Mouse (Mus musculus) lung, embryonic 14.5 days (tissue): ENCODE results near the gene Cdk18. TPM values are rescaled to one million over a fixed set of nuclear protein-coding genes. Genes with fewer than 3 reads are reported as not detected.

Experiments
- ATAC-seq: fragments of 200-750 bp; cut with Nextera tagmentation; 2 replicates; pipeline ENCODE4 v1.8.0; 2017; ENCODE audit warnings: mild to moderate bottlenecking, moderate TSS enrichment, moderate library complexity; ENCODE audit not compliant: insufficient read depth
- DNase-seq: peaks from one replicate; pipeline ENCODE4 v3.0.0-alpha.2; 2015
- H3K27ac ChIP-seq: fragments of 300-500 bp; sonication (generic); 2 replicates; pipeline ENCODE4 v1.5.1; 2014; ENCODE audit warnings: low read depth, mild to moderate bottlenecking, moderate library complexity
- H3K27me3 ChIP-seq: fragments of 300-500 bp; sonication (generic); 2 replicates; pipeline ENCODE4 v1.6.1; 2014; ENCODE audit warnings: low read length, control low read depth; ENCODE audit not compliant: insufficient read depth
- H3K36me3 ChIP-seq: fragments of 300-500 bp; sonication (generic); 2 replicates; pipeline ENCODE4 v1.6.1; 2014; ENCODE audit warnings: control low read depth; ENCODE audit not compliant: insufficient read depth
- H3K4me1 ChIP-seq: fragments of 300-500 bp; sonication (generic); 2 replicates; pipeline ENCODE4 v1.6.1; 2014; ENCODE audit warnings: antibody characterized with exemption, control low read depth; ENCODE audit not compliant: insufficient read depth
- H3K4me2 ChIP-seq: fragments of 300-500 bp; sonication (generic); 2 replicates; pipeline ENCODE4 v1.6.1; 2014; ENCODE audit warnings: mild to moderate bottlenecking
- H3K4me3 ChIP-seq: fragments of 300-500 bp; sonication (generic); 2 replicates; pipeline ENCODE4 v1.5.1; 2014; ENCODE audit warnings: low read depth, low read length
- H3K9ac ChIP-seq: fragments of 300-500 bp; sonication (generic); 2 replicates; pipeline ENCODE4 v1.6.1; 2014
- H3K9me3 ChIP-seq: fragments of 300-500 bp; sonication (generic); 2 replicates; pipeline ENCODE4 v1.6.1; 2016; ENCODE audit warnings: low read depth, low read length, control low read depth
- CTCF ChIP-seq: IDR thresholded peaks from 2 replicates; pipeline ENCODE4 v1.5.1; 2016; ENCODE audit warnings: antibody characterized with exemption, low read depth
- WGBS: fragments of 180-500 bp; shearing (Covaris S2); extraction: QIAGEN DNeasy Blood & Tissue Kit; methylation state at CpG from one replicate; pipeline ENCODE4 v1.1.7; 2014; 5-methylcytosine and 5-hydroxymethylcytosine counted together
- polyA plus RNA-seq: library from polyadenylated mRNA; unstranded; fragments of >200 nt; fragmentation: Nextera tagmentation; extraction: Ambion mirVana; gene quantifications from 2 replicates; pipeline ENCODE4 v1.2.1, GENCODE M21; 2014

Gene Cdk18
- polyA plus RNA-seq, 1 experiment from 2014 or later, result 8.0 TPM

DNA sequence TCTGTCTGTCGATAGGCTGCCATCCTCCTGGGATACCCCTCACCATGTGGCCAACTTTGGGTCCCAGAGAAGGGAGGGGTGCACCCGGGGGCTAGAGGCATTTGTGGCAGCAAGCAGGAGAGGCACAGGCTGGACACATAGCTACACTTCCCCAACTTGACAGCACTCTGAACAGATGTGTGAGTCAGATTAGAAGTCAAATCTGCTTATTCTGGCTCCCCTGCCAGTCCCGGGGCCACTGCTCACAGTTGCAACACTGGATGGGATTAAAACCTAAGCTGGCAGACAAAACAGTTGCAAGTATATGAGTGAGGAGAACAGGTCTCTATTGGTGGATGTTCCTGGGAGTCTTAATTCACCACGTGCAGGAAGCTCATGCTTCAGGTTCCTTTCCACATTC is 39.7 kb downstream of the Cdk18 start:
- Histone ChIP-seq H3K4me1 (no peaks in the 10 kb centered on the region), H3K4me2 (no peak overlapping the region), H3K9me3 (no peaks in the 10 kb centered on the region), H3K36me3 (no peaks in the 10 kb centered on the region), H3K27me3 (no peaks in the 10 kb centered on the region), H3K4me3 (no peak overlapping the region), H3K9ac (no peak overlapping the region), H3K27ac (no peak overlapping the region)
- ATAC-seq (no peak), DNase-seq (no peak)
- 72% methylated on average over 4 of the region's 4 CpGs for WGBS
- TF ChIP-seq CTCF, result no peak

DNA sequence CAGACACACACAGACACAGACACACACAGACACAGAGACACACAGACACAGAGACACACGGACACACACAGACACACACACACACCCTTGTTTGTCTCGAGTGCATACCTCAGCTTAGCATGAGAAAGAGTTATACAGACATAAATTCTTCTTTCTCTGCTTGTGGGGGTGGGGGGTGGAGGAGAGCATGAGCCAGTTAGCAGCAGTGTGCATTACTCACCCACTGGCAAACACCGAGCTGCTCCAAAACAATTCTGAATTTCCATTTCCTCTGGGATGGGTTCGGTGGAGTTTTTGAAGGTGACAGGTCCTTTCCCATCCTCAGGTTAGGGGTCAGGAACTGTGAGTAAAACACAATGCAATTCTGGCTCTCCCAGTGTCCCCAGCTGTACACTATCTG is 40.5 kb downstream of the Cdk18 start:
- TF ChIP-seq CTCF, result no peak
- Histone ChIP-seq H3K9ac (no peak overlapping the region), H3K27ac (no peak overlapping the region), H3K4me1 (no peaks in the 10 kb centered on the region), H3K4me3 (no peak overlapping the region), H3K9me3 (no peaks in the 10 kb centered on the region), H3K4me2 (no peak overlapping the region), H3K36me3 (no peaks in the 10 kb centered on the region), H3K27me3 (no peaks in the 10 kb centered on the region)
- no peak for ATAC-seq
- 66% methylated on average over 4 of the region's 4 CpGs for WGBS
- DNase-seq, result no peak

DNA sequence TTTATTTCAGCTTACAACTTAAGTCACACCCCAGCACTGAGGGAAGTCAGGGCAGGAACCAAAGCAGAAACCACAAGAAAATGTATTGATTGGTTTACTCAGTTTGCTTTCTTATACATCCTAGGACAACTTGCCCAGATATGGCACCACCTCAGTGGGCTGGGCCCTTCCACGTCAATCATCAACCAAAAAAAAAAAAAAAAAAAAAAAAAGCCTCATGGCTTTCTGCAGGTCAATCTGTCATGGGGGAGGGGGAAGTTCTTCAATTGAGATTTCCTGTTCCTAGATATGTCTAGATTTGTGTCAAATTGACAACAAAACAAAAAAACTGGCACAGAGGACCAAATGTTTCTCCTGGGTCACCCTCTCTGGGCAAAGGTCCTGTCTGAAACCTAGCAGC is 41.4 kb downstream of the Cdk18 start:
- no peak for ATAC-seq
- WGBS, result 65% methylated on average over 1 of the region's 1 CpGs
- no peaks in the 10 kb centered on the region for H3K36me3 ChIP-seq

DNA sequence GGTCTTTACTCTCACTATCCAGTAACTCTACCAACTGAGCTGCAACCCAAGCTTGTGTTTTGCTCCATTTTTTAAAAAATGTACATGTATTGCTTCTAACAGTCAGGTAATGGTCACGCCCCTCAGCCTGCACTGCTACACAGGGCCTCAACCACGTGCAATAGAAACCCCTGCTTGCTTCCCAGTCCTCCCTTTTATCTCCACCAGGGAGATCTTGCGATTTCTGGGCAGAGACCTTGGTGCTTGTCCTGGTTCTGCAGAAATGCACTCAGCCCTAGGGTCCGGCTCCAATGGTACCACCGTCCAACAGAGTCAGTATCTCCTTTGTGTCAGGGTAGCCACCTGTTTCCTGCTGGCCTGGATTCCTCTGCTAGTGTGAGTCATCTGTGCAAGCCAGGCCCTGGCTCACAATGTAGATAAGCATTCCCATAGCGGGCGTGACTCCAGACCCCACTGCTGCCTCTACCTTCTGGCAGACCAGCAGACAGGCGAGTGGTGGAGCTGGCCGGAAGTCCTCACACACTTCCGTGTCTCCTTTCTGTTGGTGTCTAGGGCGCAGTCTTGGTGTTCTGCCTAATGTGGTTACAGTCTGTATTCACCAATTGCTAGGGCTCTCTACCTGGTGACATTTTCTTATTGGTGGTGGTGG is 44.0 kb downstream of the Cdk18 start:
- Histone ChIP-seq H3K27me3 (no peaks in the 10 kb centered on the region), H3K4me2 (no peak overlapping the region), H3K9me3 (no peaks in the 10 kb centered on the region), H3K4me3 (no peak overlapping the region), H3K4me1 (no peaks in the 10 kb centered on the region), H3K27ac (no peak overlapping the region), H3K36me3 (no peaks in the 10 kb centered on the region), H3K9ac (no peak overlapping the region)
- 61% methylated on average over 11 of the region's 11 CpGs for WGBS
- DNase-seq (peak; percentile 55), ATAC-seq (peak; percentile 49; the same call in 1 of the 2 replicates)
- TF ChIP-seq CTCF, result no peak

More for the DNA sequence above, 41.4 kb downstream of the Cdk18 start:
- Histone ChIP-seq H3K4me3 (no peak overlapping the region), H3K27me3 (no peaks in the 10 kb centered on the region), H3K4me2 (no peak overlapping the region), H3K4me1 (no peaks in the 10 kb centered on the region), H3K9ac (no peak overlapping the region), H3K27ac (no peak overlapping the region), H3K9me3 (no peaks in the 10 kb centered on the region)
- DNase-seq, result no peak
- TF ChIP-seq CTCF, result no peak

DNA sequence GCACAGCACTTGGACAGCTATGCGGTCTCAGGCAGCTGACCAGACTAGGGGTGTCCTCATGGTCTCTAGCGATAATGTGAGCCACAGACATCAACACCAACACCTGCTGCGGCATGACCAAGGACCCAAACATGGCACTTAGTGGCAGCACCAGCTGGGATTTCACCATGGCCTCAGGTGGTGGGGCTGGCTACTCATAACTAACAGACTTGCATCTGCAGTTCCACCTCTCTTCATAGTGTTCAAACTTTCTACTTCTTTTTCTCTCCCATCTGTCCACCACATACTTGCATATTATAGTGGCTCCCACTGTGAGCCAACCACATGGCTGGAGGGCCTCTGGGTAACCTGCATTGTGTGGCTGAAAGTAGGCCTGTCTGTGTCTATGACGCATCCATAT is 46.2 kb downstream of the Cdk18 start:
- no peak for TF ChIP-seq CTCF
- H3K4me3 ChIP-seq, result no peak overlapping the region
- no peak overlapping the region for H3K4me2 ChIP-seq
- no peaks in the 10 kb centered on the region for H3K36me3 ChIP-seq
- no peak overlapping the region for H3K9ac ChIP-seq
- ATAC-seq (no peak), DNase-seq (no peak)
- H3K27ac ChIP-seq, result no peak overlapping the region
- H3K9me3 ChIP-seq, result no peaks in the 10 kb centered on the region
- WGBS, result 95% methylated on average over 4 of the region's 4 CpGs
- no peaks in the 10 kb centered on the region for H3K27me3 ChIP-seq
- H3K4me1 ChIP-seq, result no peaks in the 10 kb centered on the region

DNA sequence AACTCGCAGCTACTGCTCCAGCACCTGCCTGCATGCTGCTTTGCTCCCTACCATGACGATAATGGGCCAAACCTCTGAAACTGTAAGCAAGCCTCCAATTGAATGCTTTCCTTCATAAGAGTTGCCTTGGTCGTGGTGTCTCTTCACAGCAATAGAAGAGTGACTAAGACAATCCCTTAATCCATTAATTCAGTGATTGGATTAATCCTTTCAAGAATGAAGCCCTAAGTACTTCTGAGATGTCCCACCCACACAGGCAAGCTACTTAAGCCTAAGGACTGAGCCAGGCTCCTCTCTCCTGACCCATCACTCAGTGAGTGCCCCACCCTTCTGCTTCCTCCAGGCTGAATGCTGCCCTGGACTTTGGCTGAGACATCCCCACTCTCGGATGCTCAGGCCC is 49.2 kb downstream of the Cdk18 start:
- Histone ChIP-seq H3K4me2 (no peak overlapping the region), H3K27ac (no peak overlapping the region), H3K27me3 (no peaks in the 10 kb centered on the region), H3K4me1 (no peaks in the 10 kb centered on the region), H3K9ac (no peak overlapping the region), H3K9me3 (no peaks in the 10 kb centered on the region), H3K4me3 (no peak overlapping the region), H3K36me3 (no peaks in the 10 kb centered on the region)
- WGBS, result 75% methylated on average over 4 of the region's 4 CpGs
- TF ChIP-seq CTCF, result no peak
- DNase-seq (no peak), ATAC-seq (no peak)

DNA sequence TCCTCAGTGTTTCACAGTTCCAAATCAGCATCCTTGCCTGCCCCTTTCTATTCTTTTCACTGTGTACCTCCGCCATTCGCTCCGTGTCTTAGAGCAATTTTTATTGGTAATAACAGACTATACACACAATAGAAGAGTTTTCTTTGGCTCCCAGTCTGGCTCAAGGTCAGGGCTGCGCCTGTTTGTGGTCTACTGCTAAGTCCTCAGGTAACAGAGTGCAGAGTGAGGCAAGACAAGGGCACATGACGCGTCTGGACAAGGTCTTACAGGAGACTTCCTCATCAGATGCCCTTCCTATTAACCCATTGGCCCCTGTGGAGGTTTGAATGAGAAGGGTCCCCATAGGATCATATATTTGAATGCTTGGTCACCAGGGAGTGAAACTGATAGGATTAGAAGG is 49.7 kb downstream of the Cdk18 start:
- no peak overlapping the region for H3K27ac ChIP-seq
- no peaks in the 10 kb centered on the region for H3K27me3 ChIP-seq
- DNase-seq (no peak), ATAC-seq (no peak)
- H3K4me3 ChIP-seq, result no peak overlapping the region
- no peaks in the 10 kb centered on the region for H3K36me3 ChIP-seq
- H3K4me2 ChIP-seq, result no peak overlapping the region
- H3K9me3 ChIP-seq, result no peaks in the 10 kb centered on the region
- no peaks in the 10 kb centered on the region for H3K4me1 ChIP-seq
- no peak overlapping the region for H3K9ac ChIP-seq
- no peak for TF ChIP-seq CTCF
- WGBS, result 78% methylated on average over 6 of the region's 6 CpGs

DNA sequence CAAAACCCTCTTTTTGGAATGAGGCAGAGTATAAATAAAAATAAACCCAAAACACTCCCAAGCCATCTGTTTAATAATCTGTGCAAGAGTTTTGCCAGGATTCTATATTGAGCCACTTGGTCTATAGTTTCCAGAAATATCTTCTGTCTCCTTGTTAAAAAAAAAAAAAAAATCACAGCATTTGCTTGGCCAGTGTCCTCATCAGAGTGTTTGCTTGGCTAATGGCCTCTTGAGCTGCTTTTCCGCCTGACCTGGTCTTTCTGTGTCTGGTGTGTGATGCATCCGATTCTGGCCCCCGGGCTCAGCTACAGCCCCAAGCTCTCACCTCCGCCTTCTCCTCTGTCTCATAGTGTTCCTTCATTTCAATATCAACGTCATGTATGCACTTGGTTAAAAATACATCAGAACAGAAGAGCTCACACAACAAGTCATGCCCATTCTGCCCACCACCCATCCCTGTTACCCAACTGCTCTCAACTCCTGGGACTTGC is 51.3 kb downstream of the Cdk18 start:
- ATAC-seq, result no peak

More for the DNA sequence above, 51.3 kb downstream of the Cdk18 start:
- 62% methylated on average over 5 of the region's 5 CpGs for WGBS
- Histone ChIP-seq H3K9ac (no peak overlapping the region), H3K4me2 (no peak overlapping the region), H3K27me3 (no peaks in the 10 kb centered on the region), H3K36me3 (no peaks in the 10 kb centered on the region), H3K4me3 (no peak overlapping the region), H3K27ac (no peak overlapping the region), H3K4me1 (no peaks in the 10 kb centered on the region), H3K9me3 (no peaks in the 10 kb centered on the region)
- no peak for DNase-seq
- no peak for TF ChIP-seq CTCF
